Mouse (Mus musculus) lung, postnatal 0 days (tissue): ENCODE measurements around the gene Osbpl9.

Experiments
- CTCF ChIP-seq: IDR thresholded peaks from 2 replicates; pipeline ENCODE4 v1.5.1; 2016; ENCODE audit warnings: antibody characterized with exemption, mild to moderate bottlenecking
- EP300 ChIP-seq: IDR thresholded peaks from 2 replicates; pipeline ENCODE4 v1.6.1; 2016; ENCODE audit warnings: antibody characterized with exemption, mild to moderate bottlenecking, control low read depth

DNA sequence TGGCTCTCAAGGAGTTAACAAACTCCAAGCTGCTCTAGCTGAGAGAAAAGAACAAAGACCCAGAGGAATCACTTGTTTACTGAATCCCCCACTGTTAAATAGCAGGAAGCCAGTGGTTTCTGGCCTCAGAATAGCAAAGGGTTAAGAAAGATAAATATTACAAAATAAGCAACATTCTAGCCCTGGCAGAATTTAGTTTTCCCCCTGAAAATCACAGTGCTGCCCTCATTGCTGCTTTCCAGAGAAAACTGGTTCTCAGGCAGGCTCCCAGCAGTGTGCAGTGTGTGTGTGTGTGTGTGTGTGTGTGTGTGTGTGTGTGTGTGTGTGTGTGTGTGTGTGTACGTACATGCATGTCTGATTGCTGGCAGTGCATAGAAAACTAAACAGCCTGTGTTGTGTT, 149.8 kb downstream of the Osbpl9 start:
- TF ChIP-seq CTCF, result no peak
- no peak for TF ChIP-seq EP300
